Mouse (Mus musculus) stomach, postnatal 0 days (tissue): Measurements from ENCODE around the gene Abhd8. TPM values are rescaled to one million over a fixed set of nuclear protein-coding genes. Genes with fewer than 3 reads are reported as not detected.

ENCODE experiments used
- ATAC-seq: fragments of 200-750 bp; cut with Nextera tagmentation; 2 replicates; pipeline ENCODE4 v1.8.0; 2017; ENCODE audit not compliant: low FRiP score, low TSS enrichment
- DNase-seq: peaks from one replicate; pipeline ENCODE4 v3.0.0-alpha.2; 2016; ENCODE audit warnings: low spot score
- H3K27ac ChIP-seq: fragments of 300-500 bp; sonication (generic); replicated peaks from 2 replicates; pipeline ENCODE4 v1.5.1; 2014; ENCODE audit warnings: mild to moderate bottlenecking, control low read depth
- H3K27me3 ChIP-seq: fragments of 300-500 bp; sonication (generic); 2 replicates; pipeline ENCODE4 v1.6.1; 2014; ENCODE audit warnings: low read length; ENCODE audit not compliant: control insufficient read depth, insufficient read depth
- H3K36me3 ChIP-seq: fragments of 300-500 bp; sonication (generic); 2 replicates; pipeline ENCODE4 v1.6.1; 2014; ENCODE audit warnings: low read length, mixed read lengths; ENCODE audit not compliant: control insufficient read depth, insufficient read depth
- H3K4me1 ChIP-seq: fragments of 300-500 bp; sonication (generic); replicated peaks from 2 replicates; pipeline ENCODE4 v1.6.1; 2014; ENCODE audit warnings: antibody characterized with exemption; ENCODE audit not compliant: control insufficient read depth, insufficient read depth
- H3K4me2 ChIP-seq: fragments of 300-500 bp; sonication (generic); replicated peaks from 2 replicates; pipeline ENCODE4 v1.6.1; 2014; ENCODE audit warnings: low read depth, mild to moderate bottlenecking, control low read depth, moderate library complexity
- H3K4me3 ChIP-seq: fragments of 300-500 bp; sonication (generic); 2 replicates; pipeline ENCODE4 v1.5.1; 2014; ENCODE audit warnings: low read depth, low read length, control low read depth
- H3K9ac ChIP-seq: fragments of 300-500 bp; sonication (generic); 2 replicates; pipeline ENCODE4 v1.6.1; 2014; ENCODE audit warnings: mild to moderate bottlenecking, low read length, control low read depth, mixed read lengths
- H3K9me3 ChIP-seq: fragments of 300-500 bp; sonication (generic); 2 replicates; pipeline ENCODE4 v1.6.1; 2016; ENCODE audit warnings: low read length; ENCODE audit not compliant: control insufficient read depth
- CTCF ChIP-seq: IDR thresholded peaks from 2 replicates; pipeline ENCODE4 v1.5.1; 2016; ENCODE audit warnings: antibody characterized with exemption, low read depth, mild to moderate bottlenecking, moderate library complexity
- EP300 ChIP-seq: optimal IDR thresholded peaks from 2 replicates; pipeline ENCODE3; 2016; ENCODE audit warnings: antibody characterized with exemption
- WGBS: fragments of 180-500 bp; shearing (Covaris S2); extraction: QIAGEN DNeasy Blood & Tissue Kit; methylation state at CpG from one replicate; pipeline ENCODE4 v1.1.7; 2014; 5-methylcytosine and 5-hydroxymethylcytosine counted together
- polyA plus RNA-seq: library from polyadenylated mRNA; unstranded; fragments of >200 nt; fragmentation: Nextera tagmentation; extraction: Ambion mirVana; gene quantifications from 2 replicates; pipeline ENCODE4 v1.2.1, GENCODE M21; 2015

The Abhd8 gene
- polyA plus RNA-seq, 1 experiment from 2014 or later = 22.1 TPM

GRCm38 (mm10) chr8:71505326-71505725, 41.9 kb upstream of the Abhd8 start:
- no peaks in the 10 kb centered on the region for H3K36me3 ChIP-seq
- H3K4me1 ChIP-seq = 0 out of 2 replicates have a peak, but pooled peaks cover 2% of the 10 kb centered on the region
- no peak overlapping the region for H3K4me3 ChIP-seq
- no peaks in the 10 kb centered on the region for H3K9me3 ChIP-seq
- 92% methylated on average over 4 of the region's 4 CpGs for WGBS
- ATAC-seq = no peak
- no peak overlapping the region for H3K4me2 ChIP-seq
- no peak overlapping the region for H3K27ac ChIP-seq
- DNase-seq = no peak
- 0 out of 2 replicates have a peak, but pooled peaks cover 5% of the 10 kb centered on the region for H3K27me3 ChIP-seq
- no peak overlapping the region for H3K9ac ChIP-seq
- TF ChIP-seq CTCF = no peak
- TF ChIP-seq EP300 = no peak

- Histone ChIP-seq H3K36me3 (no peaks in the 10 kb centered on the region), H3K27ac (no peak overlapping the region), H3K9ac (no peak overlapping the region), H3K4me1 (0 out of 2 replicates have a peak, but pooled peaks cover 2% of the 10 kb centered on the region), H3K27me3 (0 out of 2 replicates have a peak, but pooled peaks cover 5% of the 10 kb centered on the region), H3K4me2 (no peak overlapping the region), H3K9me3 (no peaks in the 10 kb centered on the region), H3K4me3 (no peak overlapping the region)
- TF ChIP-seq EP300 (no peak), CTCF (no peak)
- ATAC-seq (no peak), DNase-seq (no peak)
- WGBS = 78% methylated on average over 4 of the region's 4 CpGs
Measured at GRCm38 (mm10) chr8:71504349-71504748, 40.9 kb upstream of the Abhd8 start.

GRCm38 (mm10) chr8:71498816-71499690, 35.6 kb upstream of the Abhd8 start:
- DNase-seq = no peak
- peak overlapping the region; percentile 8; the same call in 1 of the 2 replicates for H3K4me2 ChIP-seq

GRCm38 (mm10) chr8:71497881-71498501, 34.5 kb upstream of the Abhd8 start:
- 22% methylated on average over 14 of the region's 15 CpGs for WGBS
- Histone ChIP-seq H3K4me2 (no peak overlapping the region), H3K36me3 (no peaks in the 10 kb centered on the region), H3K27me3 (no peaks in the 10 kb centered on the region), H3K9ac (peak overlapping the region; percentile 35; the same call in 1 of the 2 replicates), H3K27ac (peak overlapping the region; percentile 65; the same call in 1 of the 2 replicates), H3K4me1 (no peaks in the 10 kb centered on the region; the same call in 1 of the 2 replicates), H3K4me3 (no peak overlapping the region), H3K9me3 (no peaks in the 10 kb centered on the region)
- no peak for TF ChIP-seq CTCF
- no peak for TF ChIP-seq EP300
- ATAC-seq (no peak), DNase-seq (no peak)

More at GRCm38 (mm10) chr8:71498816-71499690, 35.6 kb upstream of the Abhd8 start:
- H3K9me3 ChIP-seq = no peaks in the 10 kb centered on the region
- H3K4me1 ChIP-seq = no peaks in the 10 kb centered on the region; the same call in 1 of the 2 replicates
- 0 out of 2 replicates have a peak overlapping the region, but pooled peaks have one; percentile 41 for H3K27ac ChIP-seq
- H3K4me3 ChIP-seq = no peak overlapping the region
- ATAC-seq = no peak
- H3K27me3 ChIP-seq = no peaks in the 10 kb centered on the region
- WGBS = 31% methylated on average over 15 of the region's 16 CpGs
- H3K9ac ChIP-seq = no peak overlapping the region
- H3K36me3 ChIP-seq = no peaks in the 10 kb centered on the region
- TF ChIP-seq EP300 (no peak), CTCF (no peak)

- DNase-seq = no peak
- Histone ChIP-seq H3K4me3 (no peak overlapping the region), H3K27ac (peak overlapping the region; percentile 61), H3K4me1 (no peaks in the 10 kb centered on the region; the same call in 1 of the 2 replicates), H3K4me2 (no peak overlapping the region), H3K36me3 (peaks cover 4% of the 10 kb centered on the region; the same call in 1 of the 2 replicates), H3K9ac (no peak overlapping the region), H3K27me3 (no peaks in the 10 kb centered on the region), H3K9me3 (no peaks in the 10 kb centered on the region)
- 78% methylated on average over 1 of the region's 1 CpGs for WGBS
- TF ChIP-seq EP300 (no peak), CTCF (no peak)
- no peak for ATAC-seq
Measured at GRCm38 (mm10) chr8:71497077-71497645, 33.7 kb upstream of the Abhd8 start.
